Mouse (Mus musculus): ENCODE data around the gene Thsd4.

The Thsd4 gene

GRCm38 (mm10) chr9:59948226-59948625 lies 573.6 kb downstream of the Thsd4 start:
- DNase-seq (ENCODE audit: low read depth, low spot score) = no peak

GRCm38 (mm10) chr9:59947271-59947670 lies 574.6 kb downstream of the Thsd4 start:
- DNase-seq (ENCODE audit: low read depth, low spot score) = no peak

- no peak for DNase-seq (ENCODE audit: low read depth, low spot score)
These were observed 576.6 kb downstream of the Thsd4 start for GRCm38 (mm10) chr9:59945241-59945640.

GRCm38 (mm10) chr9:59943826-59944225 lies 578.0 kb downstream of the Thsd4 start:
- no peak for DNase-seq (ENCODE audit: low read depth, low spot score)

- no peak for DNase-seq (ENCODE audit: low read depth, low spot score)
These were observed 579.3 kb downstream of the Thsd4 start for GRCm38 (mm10) chr9:59942501-59943085.

- no peak for DNase-seq (ENCODE audit: low read depth, low spot score)
These were observed 579.9 kb downstream of the Thsd4 start for GRCm38 (mm10) chr9:59941885-59942350.

- no peak for DNase-seq (ENCODE audit: low read depth, low spot score)
These were observed 580.6 kb downstream of the Thsd4 start for GRCm38 (mm10) chr9:59940913-59941884.

GRCm38 (mm10) chr9:59939691-59940090 lies 582.2 kb downstream of the Thsd4 start:
- DNase-seq (ENCODE audit: low read depth, low spot score) = no peak

- no peak for DNase-seq (ENCODE audit: low read depth, low spot score)
These were observed 583.3 kb downstream of the Thsd4 start for GRCm38 (mm10) chr9:59938529-59938928.

GRCm38 (mm10) chr9:59935866-59936265 lies 586.0 kb downstream of the Thsd4 start:
- peak; percentile 56 for DNase-seq (ENCODE audit: low read depth, low spot score)

- DNase-seq (ENCODE audit: low read depth, low spot score) = peak; percentile 30
These were observed 591.6 kb downstream of the Thsd4 start for GRCm38 (mm10) chr9:59930248-59930647.

Measured in R1 (cell line).